Mouse (Mus musculus) limb, embryonic 12.5 days (tissue): ENCODE data around the gene Tbx1. TPM values are rescaled to one million over a fixed set of nuclear protein-coding genes. Genes with fewer than 3 reads are reported as not detected.
A peak's percentile ranks its signal among the peaks of the same experiment; 100 is the strongest.

Experiments used
- ATAC-seq: fragments of 200-750 bp; cut with Nextera tagmentation; 2 replicates; pipeline ENCODE4 v1.8.0; 2017; ENCODE audit warnings: low read depth, moderate TSS enrichment; ENCODE audit not compliant: insufficient number of reproducible peaks, insufficient read depth, low FRiP score, low TSS enrichment
- H3K27ac ChIP-seq: fragments of 300-500 bp; sonication (generic); 2 replicates; pipeline ENCODE4 v1.5.1; 2016; ENCODE audit warnings: mild to moderate bottlenecking, moderate library complexity
- H3K27me3 ChIP-seq: fragments of 300-500 bp; sonication (generic); 2 replicates; pipeline ENCODE4 v1.6.1; 2016; ENCODE audit warnings: mild to moderate bottlenecking, moderate library complexity
- H3K36me3 ChIP-seq: fragments of 300-500 bp; sonication (generic); 2 replicates; pipeline ENCODE4 v1.6.1; 2016; ENCODE audit warnings: mild to moderate bottlenecking, moderate library complexity
- H3K4me1 ChIP-seq: fragments of 300-500 bp; sonication (generic); replicated peaks from 2 replicates; pipeline ENCODE4 v1.6.1; 2016
- H3K4me2 ChIP-seq: fragments of 300-500 bp; sonication (generic); 2 replicates; pipeline ENCODE4 v1.6.1; 2016; ENCODE audit warnings: mild to moderate bottlenecking, moderate library complexity
- H3K4me3 ChIP-seq: fragments of 300-500 bp; sonication (generic); replicated peaks from 2 replicates; pipeline ENCODE4 v1.5.1; 2016; ENCODE audit warnings: mild to moderate bottlenecking
- H3K9ac ChIP-seq: fragments of 300-500 bp; sonication (generic); replicated peaks from 2 replicates; pipeline ENCODE4 v1.6.1; 2016; ENCODE audit warnings: mild to moderate bottlenecking, moderate library complexity
- H3K9me3 ChIP-seq: fragments of 300-500 bp; sonication (generic); 2 replicates; pipeline ENCODE4 v1.6.1; 2016; ENCODE audit warnings: mild to moderate bottlenecking, moderate library complexity
- WGBS: fragments of 180-500 bp; shearing (Covaris S2); methylation state at CpG from one replicate; pipeline ENCODE4 v1.1.7; 2016; 5-methylcytosine and 5-hydroxymethylcytosine counted together
- polyA plus RNA-seq: library from polyadenylated mRNA; unstranded; fragments of >200 nt; fragmentation: Nextera tagmentation; extraction: Ambion mirVana; gene quantifications from 2 replicates; pipeline ENCODE4 v1.2.1, GENCODE M21; 2016

Tbx1 gene
- polyA plus RNA-seq, 1 experiment from 2014 or later: 9.4 TPM

GRCm38 (mm10) chr16:18605705-18606104 is 15.2 kb upstream of the Tbx1 start:
- peaks cover 38% of the 10 kb centered on the region for H3K4me1 ChIP-seq
- H3K27me3 ChIP-seq: peaks cover 43% of the 10 kb centered on the region
- 76% methylated on average over 5 of the region's 5 CpGs for WGBS
- no peaks in the 10 kb centered on the region for H3K36me3 ChIP-seq
- H3K9me3 ChIP-seq: no peaks in the 10 kb centered on the region
- H3K27ac ChIP-seq: no peak overlapping the region
- no peak overlapping the region for H3K4me2 ChIP-seq
- ATAC-seq: no peak
- no peak overlapping the region for H3K9ac ChIP-seq
- H3K4me3 ChIP-seq: no peak overlapping the region

GRCm38 (mm10) chr16:18604267-18604701 is 13.8 kb upstream of the Tbx1 start:
- 0 out of 2 replicates have a peak overlapping the region, but pooled peaks have one; percentile 56 for H3K27ac ChIP-seq
- 0 out of 2 replicates have a peak, but pooled peaks have one; percentile 17 for ATAC-seq
- no peak overlapping the region for H3K9ac ChIP-seq
- H3K27me3 ChIP-seq: peaks cover 37% of the 10 kb centered on the region
- no peak overlapping the region for H3K4me3 ChIP-seq
- no peaks in the 10 kb centered on the region for H3K9me3 ChIP-seq
- WGBS: 54% methylated on average over 8 of the region's 8 CpGs
- peaks cover 35% of the 10 kb centered on the region for H3K4me1 ChIP-seq
- H3K4me2 ChIP-seq: no peak overlapping the region
- no peaks in the 10 kb centered on the region for H3K36me3 ChIP-seq

GRCm38 (mm10) chr16:18601447-18601846 is 11.0 kb upstream of the Tbx1 start:
- Histone ChIP-seq H3K36me3 (no peaks in the 10 kb centered on the region), H3K27me3 (peaks cover 35% of the 10 kb centered on the region), H3K4me3 (no peak overlapping the region), H3K9ac (no peak overlapping the region), H3K9me3 (no peaks in the 10 kb centered on the region), H3K4me2 (no peak overlapping the region), H3K4me1 (peaks cover 21% of the 10 kb centered on the region), H3K27ac (0 out of 2 replicates have a peak overlapping the region, but pooled peaks have one; percentile 69)
- ATAC-seq: no peak
- WGBS: 65% methylated on average over 7 of the region's 7 CpGs

- Histone ChIP-seq H3K4me3 (no peak overlapping the region), H3K4me1 (peaks cover 17% of the 10 kb centered on the region), H3K27ac (no peak overlapping the region), H3K4me2 (no peak overlapping the region), H3K27me3 (peaks cover 54% of the 10 kb centered on the region), H3K9ac (no peak overlapping the region), H3K9me3 (no peaks in the 10 kb centered on the region), H3K36me3 (no peaks in the 10 kb centered on the region)
- ATAC-seq: no peak
- 70% methylated on average over 3 of the region's 3 CpGs for WGBS
Measured at GRCm38 (mm10) chr16:18598006-18598405, 7.5 kb upstream of the Tbx1 start.

GRCm38 (mm10) chr16:18596255-18596654 is 5.8 kb upstream of the Tbx1 start:
- peaks cover 12% of the 10 kb centered on the region for H3K4me1 ChIP-seq
- 0 out of 2 replicates have a peak, but pooled peaks have one; percentile 38 for ATAC-seq
- no peaks in the 10 kb centered on the region for H3K36me3 ChIP-seq
- no peaks in the 10 kb centered on the region for H3K9me3 ChIP-seq
- H3K9ac ChIP-seq: no peak overlapping the region
- H3K27me3 ChIP-seq: peaks cover 70% of the 10 kb centered on the region
- H3K27ac ChIP-seq: no peak overlapping the region
- no peak overlapping the region for H3K4me3 ChIP-seq
- WGBS: 34% methylated on average over 5 of the region's 5 CpGs
- no peak overlapping the region for H3K4me2 ChIP-seq

- 78% methylated on average over 2 of the region's 2 CpGs for WGBS
- Histone ChIP-seq H3K27ac (no peak overlapping the region), H3K9me3 (no peaks in the 10 kb centered on the region), H3K4me3 (no peak overlapping the region), H3K27me3 (peaks cover 85% of the 10 kb centered on the region), H3K4me1 (peaks cover 26% of the 10 kb centered on the region), H3K4me2 (no peak overlapping the region), H3K9ac (no peak overlapping the region), H3K36me3 (no peaks in the 10 kb centered on the region)
- no peak for ATAC-seq
Measured at GRCm38 (mm10) chr16:18593930-18594329, 3.5 kb upstream of the Tbx1 start.

GRCm38 (mm10) chr16:18591047-18592018 is 862 bp upstream of the Tbx1 start:
- Histone ChIP-seq H3K27me3 (peaks cover 95% of the 10 kb centered on the region), H3K9ac (no peak overlapping the region; the same call in 1 of the 2 replicates), H3K4me2 (peak overlapping the region; percentile 55), H3K4me3 (peak overlapping the region; percentile 35), H3K27ac (no peak overlapping the region), H3K36me3 (no peaks in the 10 kb centered on the region), H3K4me1 (peaks cover 43% of the 10 kb centered on the region), H3K9me3 (no peaks in the 10 kb centered on the region)
- no peak for ATAC-seq
- 2% methylated on average over 59 of the region's 59 CpGs for WGBS

GRCm38 (mm10) chr16:18589080-18589621 is 1.3 kb downstream of the Tbx1 start:
- Histone ChIP-seq H3K4me1 (peaks cover 49% of the 10 kb centered on the region), H3K27ac (no peak overlapping the region), H3K4me3 (no peak overlapping the region), H3K36me3 (no peaks in the 10 kb centered on the region), H3K9me3 (no peaks in the 10 kb centered on the region), H3K9ac (no peak overlapping the region), H3K4me2 (peak overlapping the region; percentile 75; the same call in 1 of the 2 replicates), H3K27me3 (peaks cover 96% of the 10 kb centered on the region)
- no peak for ATAC-seq
- 14% methylated on average over 9 of the region's 9 CpGs for WGBS

GRCm38 (mm10) chr16:18588738-18589055 is 1.8 kb downstream of the Tbx1 start:
- WGBS: 2% methylated on average over 31 of the region's 31 CpGs
- peaks cover 49% of the 10 kb centered on the region for H3K4me1 ChIP-seq
- H3K9ac ChIP-seq: no peak overlapping the region

GRCm38 (mm10) chr16:18587847-18588737 is 2.4 kb downstream of the Tbx1 start:
- H3K4me1 ChIP-seq: peaks cover 49% of the 10 kb centered on the region
- H3K4me2 ChIP-seq: peak overlapping the region; percentile 75
- 1% methylated on average over 57 of the region's 57 CpGs for WGBS
- H3K9me3 ChIP-seq: no peaks in the 10 kb centered on the region
- no peak overlapping the region for H3K27ac ChIP-seq
- H3K4me3 ChIP-seq: peak overlapping the region; percentile 51
- peaks cover 96% of the 10 kb centered on the region for H3K27me3 ChIP-seq
- peak overlapping the region; percentile 55; the same call in 1 of the 2 replicates for H3K9ac ChIP-seq
- ATAC-seq: peak; percentile 49; the same call in 1 of the 2 replicates
- H3K36me3 ChIP-seq: no peaks in the 10 kb centered on the region

More at GRCm38 (mm10) chr16:18588738-18589055, 1.8 kb downstream of the Tbx1 start:
- no peaks in the 10 kb centered on the region for H3K9me3 ChIP-seq
- no peaks in the 10 kb centered on the region for H3K36me3 ChIP-seq
- H3K27ac ChIP-seq: no peak overlapping the region
- peak overlapping the region; percentile 51 for H3K4me3 ChIP-seq
- H3K27me3 ChIP-seq: peaks cover 96% of the 10 kb centered on the region
- peak overlapping the region; percentile 75 for H3K4me2 ChIP-seq
- no peak for ATAC-seq
